Mouse (Mus musculus) testis, adult 2 months (tissue): ENCODE measurements at regions not wholly inside any gene's neighbourhood (a gene's known extent, or its start where the extent isn't known, plus 50 kb on each side); places are given as distances from the start of the nearest gene placed in this dataset.

Experiments used
- CTCF ChIP-seq: fragments of 200-500 bp; IDR thresholded peaks from 2 replicates; pipeline ENCODE4 v1.5.1; 2012; ENCODE audit warnings: low read depth, mild to moderate bottlenecking, inconsistent platforms, low read length, moderate library complexity; ENCODE audit not compliant: control insufficient read depth, insufficient read depth, insufficient replicate concordance
- POLR2A ChIP-seq: fragments of 200-500 bp; IDR thresholded peaks from 2 replicates; pipeline ENCODE4 v1.6.1; 2012; ENCODE audit warnings: low read depth, mild to moderate bottlenecking, inconsistent platforms, low read length, moderate library complexity; ENCODE audit not compliant: control insufficient read depth

GRCm38 (mm10) chr4:58712875-58713274, 74.6 kb downstream of the Olfr267 start:
- TF ChIP-seq CTCF (no peak), POLR2A (no peak)
